Mouse (Mus musculus) stomach, postnatal 0 days (tissue): ENCODE measurements at regions not wholly inside any gene's neighbourhood (a gene's known extent, or its start where the extent isn't known, plus 50 kb on each side); places are given as distances from the start of the nearest gene placed in this dataset.

Experiments used
- CTCF ChIP-seq: IDR thresholded peaks from 2 replicates; pipeline ENCODE4 v1.5.1; 2016; ENCODE audit warnings: antibody characterized with exemption, low read depth, mild to moderate bottlenecking, moderate library complexity
- EP300 ChIP-seq: optimal IDR thresholded peaks from 2 replicates; pipeline ENCODE3; 2016; ENCODE audit warnings: antibody characterized with exemption

- TF ChIP-seq CTCF: no peak
- TF ChIP-seq EP300: no peak
Measured at GRCm38 (mm10) chr14:72807947-72808346, 98.1 kb upstream of the Fndc3a start.
